Mouse (Mus musculus) cerebellum, adult 2 months (tissue): Measurements from ENCODE around the gene Jup.

ENCODE experiments used
- CTCF ChIP-seq: fragments of 200-500 bp; IDR thresholded peaks from 2 replicates; pipeline ENCODE4 v1.5.1; 2011; ENCODE audit warnings: low read depth, mild to moderate bottlenecking, control low read depth, low read length, moderate library complexity, borderline replicate concordance; ENCODE audit not compliant: insufficient read depth
- POLR2A ChIP-seq: fragments of 200-500 bp; IDR thresholded peaks from 2 replicates; pipeline ENCODE4 v1.6.1; 2011; ENCODE audit warnings: low read length, control low read depth, borderline replicate concordance; ENCODE audit not compliant: insufficient read depth

DNA sequence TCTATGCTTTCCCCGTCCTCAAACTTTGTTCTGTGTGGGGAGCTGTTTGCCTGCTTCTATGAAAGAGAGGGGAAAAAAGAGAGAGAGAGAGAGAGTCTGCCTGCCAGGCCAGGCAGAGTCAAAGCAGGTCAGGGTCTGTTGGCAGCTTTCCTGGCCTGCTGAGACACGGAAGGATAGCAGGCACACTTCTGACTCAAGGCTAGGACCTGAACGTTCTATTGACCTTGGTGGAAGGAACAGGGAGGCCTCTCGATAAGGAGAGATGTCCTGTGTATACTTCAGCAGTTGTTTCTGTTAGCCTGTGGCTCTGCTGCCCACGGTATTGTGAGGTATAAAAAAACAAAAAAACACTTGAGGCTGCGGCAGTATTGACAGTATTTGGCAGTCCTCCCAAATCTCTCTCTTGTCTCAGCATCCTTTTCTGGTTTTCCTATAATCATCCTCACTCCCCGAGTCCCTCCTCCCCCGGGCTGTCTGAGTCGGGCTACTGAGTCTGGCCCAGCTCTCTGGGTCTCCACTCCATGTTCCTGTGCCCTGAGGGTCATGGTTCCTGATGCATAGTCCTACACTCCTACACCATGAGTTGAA, 31.1 kb upstream of the Jup start:
- TF ChIP-seq CTCF (no peak), POLR2A (no peak)
